Mouse (Mus musculus): ENCODE results near the gene Aox1.
"Not testable (repeated sequence)": the region's sequence is repeated elsewhere in the genome, so short reads cannot be mapped to it uniquely, and the experiment has no call there.

Aox1 gene

DNA sequence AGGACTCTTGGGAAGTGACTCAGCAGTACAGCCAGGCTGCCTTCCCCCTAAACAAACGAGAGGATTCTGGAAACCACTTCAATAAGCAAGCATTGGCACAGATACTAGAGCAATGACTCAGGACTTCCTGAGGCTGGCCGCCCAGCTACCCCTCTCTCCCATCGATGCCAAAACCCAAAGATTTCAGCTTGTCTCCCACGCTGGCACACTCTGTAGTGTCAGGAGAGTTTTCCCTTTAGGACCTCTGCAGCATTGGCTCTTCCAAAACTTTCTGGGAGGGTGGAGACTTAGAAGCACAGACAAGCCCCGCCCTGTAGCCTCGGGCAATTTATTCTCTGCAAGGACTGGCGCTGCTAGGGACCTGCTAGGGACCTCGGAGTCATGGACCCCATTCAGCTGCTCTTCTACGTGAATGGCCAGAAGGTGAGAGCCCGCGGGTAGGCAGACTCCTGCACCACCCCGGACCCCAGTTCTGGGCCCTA, at the start of gene Aox1:
Gene Aox1 (plus strand): TSS at position 296 of the 482 bp plus-strand sequence.
- DNase-seq (ENCODE audit: low spot score in 2 of 2) = peak; percentile 36 to 38

DNA sequence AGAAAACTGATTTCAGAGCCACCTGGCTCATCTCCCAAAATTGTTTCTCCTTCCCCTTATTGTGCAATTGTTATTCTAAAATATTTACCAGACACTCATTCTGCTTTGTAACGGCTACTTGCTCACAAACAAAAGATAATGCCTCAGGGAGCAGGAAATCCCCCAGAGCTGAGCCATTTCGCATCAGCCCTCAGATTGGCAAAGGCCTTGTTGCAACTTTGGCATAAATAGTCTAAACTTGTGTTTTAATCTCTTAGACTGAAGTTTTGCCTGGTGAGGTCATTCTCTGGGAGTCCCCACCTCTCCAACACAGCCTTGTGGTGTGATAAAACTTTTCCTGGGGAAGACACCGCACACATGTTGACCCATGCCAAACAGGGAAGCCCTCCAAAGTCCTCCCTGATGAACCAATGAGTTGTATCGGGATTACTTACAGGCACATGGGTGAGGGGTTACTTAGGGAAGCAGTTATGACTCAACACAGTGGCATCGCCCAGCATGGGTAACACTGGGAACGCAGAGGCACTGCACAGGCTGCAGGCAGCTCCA, 40.6 kb upstream of the Aox1 start:
- DNase-seq (ENCODE audit: low spot score in 2 of 2) = no peak

DNA sequence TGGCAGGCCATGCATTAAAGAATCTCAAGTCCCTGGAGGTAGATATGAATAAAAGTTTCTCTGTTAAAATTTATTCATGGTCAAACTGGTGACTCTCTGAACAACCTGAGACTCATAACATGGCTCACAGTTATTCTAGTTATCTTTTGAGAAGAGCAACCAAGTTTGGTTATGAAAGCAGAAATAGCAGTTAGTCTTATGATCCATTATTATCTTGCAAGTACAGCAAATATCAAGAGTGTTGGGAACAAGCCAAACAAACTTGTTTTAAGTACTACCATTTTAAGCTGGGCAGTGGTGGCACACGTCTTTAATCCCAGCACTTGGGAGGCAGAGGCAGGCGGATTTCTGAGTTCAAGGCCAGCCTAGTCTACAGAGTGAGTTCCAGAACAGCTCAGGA, 38.5 kb upstream of the Aox1 start:
- no peak for DNase-seq (ENCODE audit: low spot score in 2 of 2)

DNA sequence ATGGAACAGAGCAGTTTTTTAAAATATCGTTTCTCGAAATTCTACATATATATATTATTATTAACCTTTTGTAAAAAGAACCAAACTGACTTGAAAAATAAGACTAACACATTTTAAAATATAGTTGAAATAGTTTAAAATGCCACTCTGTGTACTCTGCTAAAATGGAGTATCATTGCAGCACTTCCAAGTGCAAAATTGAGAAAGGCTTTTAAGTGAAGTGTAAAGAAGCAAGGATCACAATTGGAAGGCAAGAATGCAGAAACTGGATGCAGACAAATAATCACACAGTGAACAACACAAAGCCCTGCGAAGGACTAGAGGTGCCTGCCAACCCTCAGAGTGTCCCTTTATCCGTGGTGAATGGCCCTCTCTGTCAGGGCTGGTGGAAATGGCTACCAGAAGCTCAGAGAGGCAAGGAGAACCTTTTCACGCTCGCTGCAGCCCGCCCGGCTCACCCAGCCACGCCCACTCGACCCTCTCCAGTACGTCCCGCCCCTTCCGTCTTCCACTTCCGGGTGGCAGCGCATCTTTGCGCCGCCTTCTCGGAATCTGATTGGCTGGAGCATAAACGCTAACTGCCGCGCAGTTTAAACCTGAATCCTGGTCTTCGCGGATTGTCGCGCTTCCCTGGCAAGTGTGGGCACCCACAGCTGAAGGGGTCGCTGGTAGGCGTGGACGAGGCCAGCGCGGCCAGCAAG, 34.1 kb upstream of the Aox1 start, which contains the start of gene Sgo2a:
Gene Sgo2a (plus strand): TSS at position 540 of the 701 bp plus-strand sequence.
- peak; percentile 95 to 96 for DNase-seq (ENCODE audit: low spot score in 2 of 2)

DNA sequence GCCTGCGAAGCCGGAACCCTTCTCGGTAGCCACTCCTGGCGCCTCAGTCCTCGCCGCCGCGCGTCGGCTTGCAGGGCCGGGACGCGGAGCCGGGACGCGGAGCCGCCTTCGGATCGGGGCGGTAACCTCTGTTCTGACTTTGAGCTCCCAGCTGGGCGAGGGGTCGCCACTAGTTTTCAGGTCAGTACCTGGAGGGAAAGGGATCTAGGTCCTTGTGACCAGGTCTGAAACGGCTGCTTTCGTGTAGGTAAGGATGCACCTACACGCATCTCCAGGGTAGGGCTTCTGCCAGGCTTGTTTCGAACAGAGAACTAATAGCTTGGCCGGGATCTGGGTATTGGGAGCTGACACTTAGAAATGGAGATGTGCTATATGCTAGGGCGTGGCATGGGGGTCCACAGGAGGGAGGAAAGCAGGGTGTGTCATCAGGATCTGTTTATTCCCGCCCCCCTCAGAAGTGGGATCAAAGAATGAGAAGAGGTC, 33.6 kb upstream of the Aox1 start:
- no peak for DNase-seq (ENCODE audit: low spot score in 2 of 2)

DNA sequence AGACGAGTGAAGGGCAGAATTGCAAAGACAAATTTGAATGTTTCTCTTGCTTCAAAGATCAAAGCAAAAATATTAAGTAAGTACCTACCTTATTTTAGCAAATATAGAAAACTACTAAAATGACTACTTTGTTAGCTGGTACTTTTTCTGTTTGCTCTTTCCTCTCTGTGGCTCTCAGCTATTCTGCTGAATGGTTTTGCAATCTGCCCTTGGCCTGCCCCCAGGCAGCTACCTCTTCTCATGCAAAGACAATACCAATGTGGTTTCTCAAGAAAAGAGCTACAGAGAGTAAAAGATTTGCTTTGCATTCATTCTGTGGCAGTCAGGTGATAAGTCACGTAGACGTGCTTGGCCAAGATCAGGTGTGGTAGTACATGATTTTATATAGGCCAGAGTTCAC, 31.6 kb upstream of the Aox1 start:
- no peak for DNase-seq (ENCODE audit: low spot score in 2 of 2)

DNA sequence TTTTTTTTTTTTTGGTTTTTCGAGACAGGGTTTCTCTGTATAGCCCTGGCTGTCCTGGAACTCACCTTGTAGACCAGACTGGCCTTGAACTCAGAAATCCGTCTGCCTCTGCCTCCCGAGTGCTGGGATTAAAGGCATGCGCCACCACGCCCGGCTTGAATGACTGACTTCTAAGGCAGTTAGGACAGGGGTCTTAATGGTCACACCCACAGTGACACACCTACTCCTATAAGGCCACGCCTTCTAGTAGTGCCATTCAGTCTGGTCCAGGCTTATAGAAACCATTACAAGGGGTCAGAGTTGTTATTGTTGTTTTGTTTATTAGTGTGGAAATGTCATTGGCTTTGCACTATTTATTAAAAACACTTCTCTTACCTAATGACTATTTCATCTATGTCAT, 23.3 kb upstream of the Aox1 start:
- not testable (repeated sequence) for DNase-seq (ENCODE audit: low spot score in 2 of 2)

DNA sequence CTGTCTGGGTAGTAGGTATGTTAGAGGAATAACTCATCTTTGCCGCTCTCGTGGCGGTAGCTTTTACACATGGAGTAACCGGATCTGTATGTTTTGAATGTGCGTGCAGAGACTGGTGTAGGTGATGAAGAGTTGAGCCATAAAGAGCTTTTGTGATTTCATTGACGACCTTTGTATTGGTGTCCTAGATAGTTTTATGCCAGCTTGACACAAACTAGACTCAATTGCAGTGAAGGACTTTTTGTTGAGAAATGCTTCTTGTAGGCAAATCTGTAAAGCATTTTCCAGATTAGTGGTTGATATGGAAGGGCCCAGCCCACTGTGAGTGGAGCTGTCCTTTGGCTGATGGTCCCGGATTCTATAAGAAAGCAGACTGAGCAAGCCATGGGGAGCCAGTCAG, 10.9 kb upstream of the Aox1 start, which contains the start of gene Kctd18:
Gene Kctd18 (minus strand): TSS at position 101 of the 400 bp plus-strand sequence.
- DNase-seq (ENCODE audit: low spot score in 2 of 2) = no peak

DNA sequence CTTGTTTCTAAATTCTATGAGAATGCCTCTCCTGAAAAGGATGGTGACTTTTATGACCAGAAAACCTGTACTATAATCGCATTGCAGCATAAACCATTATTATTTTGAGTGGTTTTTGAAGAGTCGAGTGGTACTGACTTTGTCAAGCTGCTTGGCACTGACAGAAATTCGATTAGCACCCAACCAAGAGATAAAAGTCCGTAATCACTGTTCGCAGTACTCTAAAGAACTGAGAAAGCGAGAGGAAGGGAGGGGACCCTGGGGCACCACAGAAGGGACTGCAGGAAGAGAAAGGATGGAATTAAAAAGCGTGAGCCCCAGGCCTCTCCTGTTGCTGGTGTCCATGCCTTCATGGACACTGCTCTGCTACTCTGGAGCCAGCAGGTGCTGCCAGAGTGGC, 2.0 kb upstream of the Aox1 start:
- DNase-seq (ENCODE audit: low spot score in 2 of 2) = no peak

DNA sequence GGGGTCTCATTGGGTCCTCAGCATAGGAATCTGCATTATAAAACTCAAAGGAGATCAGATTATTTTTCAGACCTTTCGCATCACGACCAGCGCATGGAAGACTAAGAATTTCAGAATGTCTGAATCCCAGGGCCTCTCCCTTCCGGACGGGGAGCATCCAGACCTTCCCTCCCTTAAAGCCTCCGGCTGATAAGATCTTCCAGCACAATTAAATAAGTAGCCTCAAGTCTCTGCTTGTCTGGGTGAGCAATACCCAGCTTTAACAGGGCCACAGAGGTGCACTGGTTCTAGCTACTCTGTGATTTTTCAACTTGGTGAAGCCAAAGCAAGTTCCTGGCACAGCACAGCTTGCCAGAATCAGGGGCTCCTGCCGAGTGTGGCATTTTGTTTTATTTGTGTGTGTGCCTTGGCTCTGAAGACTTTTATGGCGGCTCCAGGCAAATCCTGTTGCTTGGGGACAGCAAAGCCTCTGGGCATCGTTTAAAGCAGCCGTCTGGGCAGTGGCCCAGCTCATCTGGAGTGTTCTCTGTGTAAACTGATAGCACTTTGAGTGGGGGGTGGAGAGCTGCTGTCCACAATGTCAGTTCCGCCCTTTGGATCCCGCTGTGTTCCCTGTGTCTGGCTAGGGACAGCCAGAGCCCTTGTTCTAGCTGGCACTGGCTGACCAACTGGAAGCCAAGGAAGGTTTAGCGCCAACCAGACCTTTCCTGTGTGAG, 583 bp downstream of the Aox1 start:
- DNase-seq (ENCODE audit: low spot score in 2 of 2) = peak; percentile 78 to 79

DNA sequence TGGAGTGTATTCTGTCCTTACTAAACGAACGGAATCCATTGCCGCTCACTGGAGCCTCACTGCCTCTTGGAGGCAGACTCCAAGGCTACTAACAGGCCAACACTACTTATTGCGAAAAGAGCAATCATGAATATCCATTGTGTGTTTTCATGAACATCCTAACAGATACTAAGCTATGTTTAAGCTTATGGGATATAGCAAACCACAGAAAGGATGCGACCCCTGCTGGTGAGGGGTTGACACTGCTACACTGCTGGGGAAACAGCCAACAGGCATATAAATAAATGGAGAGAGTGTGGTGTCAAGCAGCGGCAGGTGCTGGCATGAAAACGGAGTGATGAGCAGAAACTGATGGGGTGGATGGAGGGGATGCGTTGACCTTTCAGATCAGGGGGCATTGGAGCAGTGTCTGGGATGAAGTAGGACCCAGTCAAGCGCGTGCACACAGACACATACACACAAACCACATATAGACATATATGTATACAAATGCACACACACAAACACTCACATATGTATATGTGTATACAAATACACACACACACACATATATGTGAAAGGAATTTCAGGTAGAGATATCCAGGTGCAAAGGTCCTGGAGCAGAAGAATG, 1.5 kb downstream of the Aox1 start:
- peak; percentile 50 to 61 for DNase-seq (ENCODE audit: low spot score in 2 of 2)

DNA sequence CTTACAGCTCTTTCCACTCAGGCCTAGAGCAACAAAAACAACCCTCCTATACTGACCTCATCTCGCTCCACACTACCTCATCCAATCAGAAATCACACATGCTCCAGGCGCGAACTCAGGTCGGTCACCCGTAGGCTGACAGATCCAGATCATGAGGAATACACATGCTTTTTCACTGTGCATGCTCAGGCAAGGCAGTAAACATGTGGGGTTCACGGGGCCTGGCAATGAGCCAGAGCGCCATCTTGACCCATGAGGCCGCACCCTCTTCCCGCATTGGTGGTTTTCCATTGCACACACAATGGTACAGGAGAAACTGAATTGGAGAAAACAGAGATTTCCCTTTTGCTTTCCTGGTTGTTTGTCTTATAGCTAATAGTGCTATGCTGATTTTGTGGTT, 7.6 kb downstream of the Aox1 start:
- not testable (repeated sequence) for DNase-seq (ENCODE audit: low spot score in 2 of 2)

DNA sequence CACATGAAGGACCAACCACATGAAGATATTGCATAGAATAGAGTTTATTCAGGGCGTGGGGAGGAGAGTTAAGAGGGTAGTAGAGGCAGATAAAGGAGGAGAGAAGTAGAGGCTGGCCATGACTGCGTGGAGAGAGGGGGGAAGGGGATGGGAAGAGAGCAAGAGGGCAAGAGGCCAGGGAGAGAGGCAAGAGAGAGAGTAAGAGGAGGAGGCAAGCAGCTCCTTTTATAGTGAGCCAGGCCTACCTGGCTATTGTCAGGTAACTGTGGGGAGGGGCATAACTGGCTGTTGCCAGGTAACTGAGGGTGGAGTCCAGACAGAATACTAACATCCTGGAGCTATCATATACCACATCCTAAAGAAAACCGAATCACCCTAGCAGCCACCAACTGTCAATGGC, 15.3 kb downstream of the Aox1 start:
- DNase-seq (ENCODE audit: low spot score in 2 of 2) = peak in 1 of 2 experiments; percentile 18

DNA sequence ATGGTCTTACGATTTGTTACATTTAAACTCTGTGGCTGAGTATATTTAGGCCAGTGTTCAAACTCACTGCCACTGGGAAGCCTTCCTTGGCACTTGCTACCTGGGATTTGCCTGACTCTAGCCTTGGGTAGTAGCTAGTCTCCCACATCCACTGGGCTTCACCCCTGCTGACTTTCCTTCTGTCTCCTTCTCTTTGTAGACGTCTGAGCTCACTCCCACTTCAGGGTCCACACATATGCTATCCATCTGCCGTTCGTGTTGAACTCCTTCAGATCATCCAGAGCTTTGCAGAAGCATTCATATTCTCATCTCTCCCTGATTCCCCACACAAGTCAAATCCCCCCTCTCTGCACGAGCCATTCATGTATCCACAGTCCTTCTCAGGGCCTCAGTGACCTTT, 15.8 kb downstream of the Aox1 start:
- DNase-seq (ENCODE audit: low spot score in 2 of 2) = peak; percentile 38 to 63

DNA sequence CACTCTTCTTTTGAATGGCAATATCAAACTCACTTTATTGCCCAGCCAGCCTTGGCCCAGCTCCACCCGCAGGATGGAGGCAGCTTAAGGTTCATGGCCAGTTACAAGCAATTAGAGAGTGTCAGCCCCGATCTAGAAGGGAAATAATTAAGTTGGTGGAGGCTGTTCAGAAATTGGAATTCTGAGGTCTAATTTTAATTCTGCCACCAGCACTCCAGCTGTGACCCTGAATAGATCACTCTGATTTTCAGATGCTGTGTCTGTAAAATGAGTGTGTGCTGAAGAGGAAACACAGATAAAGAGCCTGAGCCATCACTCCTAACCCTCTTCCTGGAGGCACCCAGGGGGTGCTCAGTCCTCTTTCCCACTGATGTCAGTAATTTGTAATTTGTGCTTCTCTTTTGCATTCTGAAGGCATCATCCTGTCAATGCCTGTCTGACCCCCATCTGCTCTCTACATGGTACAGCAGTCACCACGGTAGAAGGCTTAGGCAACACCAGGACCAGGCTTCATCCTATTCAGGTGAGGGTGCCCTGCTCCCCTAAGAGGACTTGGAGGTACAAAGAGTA, 17.1 kb downstream of the Aox1 start:
- DNase-seq (ENCODE audit: low spot score in 2 of 2) = peak in 1 of 2 experiments; percentile 17

DNA sequence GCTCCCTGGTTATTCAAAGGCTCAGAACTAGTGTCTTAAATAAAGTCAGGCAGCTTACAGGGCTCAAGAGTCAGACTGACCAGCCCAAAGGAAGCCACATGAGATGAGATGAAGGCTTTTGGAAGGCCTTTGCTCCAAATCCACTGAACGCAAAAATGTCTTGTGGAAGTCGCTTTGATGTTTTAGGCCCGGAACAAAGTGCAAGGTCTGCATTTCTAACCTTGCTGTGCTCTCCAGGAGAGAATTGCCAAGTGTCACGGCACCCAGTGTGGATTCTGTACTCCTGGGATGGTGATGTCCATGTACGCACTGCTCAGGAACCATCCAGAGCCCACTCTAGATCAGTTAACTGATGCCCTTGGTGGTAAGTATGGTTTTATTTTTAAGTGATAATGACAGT, 19.4 kb downstream of the Aox1 start:
- no peak for DNase-seq (ENCODE audit: low spot score in 2 of 2)

DNA sequence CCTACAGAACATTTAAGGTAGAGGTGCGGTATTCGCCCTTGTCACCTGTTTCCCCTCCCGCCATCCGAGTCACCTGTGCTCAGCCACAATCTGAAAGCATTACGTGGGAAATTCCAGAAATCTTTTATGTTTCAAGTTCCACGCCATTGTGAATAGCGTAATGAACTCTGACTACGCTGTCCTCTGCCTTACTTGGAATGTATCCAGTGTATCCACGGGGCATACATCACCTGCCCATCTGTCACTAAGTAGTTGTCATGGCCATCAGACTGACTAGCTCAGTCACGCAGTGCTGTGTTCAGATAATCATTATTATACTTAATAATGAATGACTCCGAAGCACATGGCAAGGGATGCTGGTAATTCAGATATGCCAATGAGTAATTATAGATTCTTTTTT, 25.9 kb downstream of the Aox1 start:
- DNase-seq (ENCODE audit: low spot score in 2 of 2) = no peak

DNA sequence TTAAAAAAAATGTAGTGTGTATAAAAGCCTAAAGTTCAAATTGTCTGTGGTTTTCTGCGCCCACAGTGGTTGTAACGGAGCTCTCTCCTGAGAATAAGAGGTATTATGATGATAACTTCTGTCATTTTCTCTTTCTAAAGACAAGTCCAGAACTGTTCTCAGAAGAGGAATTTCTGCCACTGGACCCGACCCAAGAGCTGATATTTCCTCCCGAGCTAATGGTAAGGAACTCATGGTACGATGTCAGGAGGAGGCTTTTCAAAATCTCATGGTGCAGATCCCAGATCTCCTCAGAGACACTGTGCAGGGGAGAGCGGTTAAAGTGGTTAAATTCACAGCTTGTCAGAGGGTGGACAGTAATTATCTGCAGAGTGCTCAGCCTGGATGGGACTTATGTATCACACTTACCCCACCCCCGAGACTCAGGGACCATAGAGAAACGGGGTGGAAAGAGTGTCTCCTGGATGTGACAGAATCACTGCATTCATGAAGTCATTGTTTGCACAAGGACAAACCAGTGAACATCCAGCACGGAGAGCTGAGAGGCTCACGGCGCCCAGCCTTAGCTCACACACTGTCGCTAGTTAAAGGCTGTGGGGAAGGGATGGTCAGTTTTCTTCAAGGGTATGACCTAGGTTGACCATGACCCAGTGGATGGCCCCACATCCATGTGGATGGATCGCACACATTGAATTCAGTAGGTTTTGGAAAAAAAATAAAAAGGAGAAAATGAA, 26.5 kb downstream of the Aox1 start:
- DNase-seq (ENCODE audit: low spot score in 2 of 2) = no peak

DNA sequence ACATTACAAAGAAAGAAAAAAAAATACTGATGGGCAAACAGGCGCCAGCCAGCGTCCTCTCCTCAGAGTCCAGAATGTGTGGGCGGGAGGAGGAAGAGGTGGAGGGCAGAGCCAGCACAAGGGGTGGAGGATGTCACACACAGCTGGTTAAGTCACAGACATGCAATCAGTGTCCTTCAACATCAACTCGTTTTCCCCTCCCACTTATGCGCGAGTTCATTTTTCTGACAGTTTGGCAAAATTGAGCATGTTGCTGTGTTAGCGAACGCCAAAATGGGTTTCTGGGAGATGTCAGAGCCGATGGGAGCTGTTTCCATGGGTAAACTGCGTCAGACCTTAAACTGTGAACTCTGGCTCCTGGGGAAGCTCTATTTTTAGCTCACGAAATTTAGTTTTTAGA, 27.2 kb downstream of the Aox1 start:
- no peak for DNase-seq (ENCODE audit: low spot score in 2 of 2)

DNA sequence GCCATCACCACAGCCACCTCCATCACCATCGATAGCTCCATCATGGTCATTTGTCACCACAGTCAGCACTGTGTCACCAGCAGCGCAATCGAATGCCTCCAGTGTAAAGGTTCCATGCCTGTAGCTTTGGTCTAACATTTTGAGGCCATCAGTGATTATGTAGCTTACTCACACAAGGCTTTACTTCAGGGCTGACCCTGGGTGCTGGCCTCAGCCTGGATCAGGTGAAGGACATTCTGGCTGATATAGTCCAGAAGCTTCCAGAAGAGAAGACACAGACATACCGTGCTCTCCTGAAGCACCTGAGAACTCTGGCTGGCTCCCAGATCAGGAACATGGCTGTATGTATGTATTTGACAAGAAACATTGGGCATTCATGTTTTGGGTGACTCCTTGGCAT, 29.1 kb downstream of the Aox1 start:
- no peak for DNase-seq (ENCODE audit: low spot score in 2 of 2)

DNA sequence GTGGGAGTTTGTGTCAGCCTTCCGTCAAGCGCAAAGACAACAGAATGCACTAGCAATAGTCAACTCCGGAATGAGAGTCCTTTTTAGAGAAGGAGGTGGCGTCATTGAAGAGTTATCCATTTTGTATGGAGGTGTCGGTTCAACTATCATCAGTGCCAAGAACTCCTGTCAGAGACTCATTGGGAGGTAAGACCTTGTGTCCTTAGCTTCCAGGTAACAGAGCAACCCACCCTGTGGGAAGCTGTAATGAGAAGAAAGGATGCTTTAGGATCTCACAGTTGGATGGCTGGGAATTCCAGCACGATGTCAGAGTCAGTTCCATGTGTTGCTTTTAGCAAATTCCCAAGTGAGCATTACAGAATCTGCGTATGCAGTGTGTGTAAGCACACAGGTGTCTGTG, 32.4 kb downstream of the Aox1 start:
- no peak for DNase-seq (ENCODE audit: low spot score in 2 of 2)
